Mouse (Mus musculus) bone marrow, adult 2 months (tissue): ENCODE data around the gene Mvb12b.

Experiments used
- CTCF ChIP-seq: fragments of 200-500 bp; IDR thresholded peaks from 2 replicates; pipeline ENCODE4 v1.5.1; 2011; ENCODE audit warnings: low read length, control low read depth; ENCODE audit not compliant: control insufficient read depth, insufficient read depth
- POLR2A ChIP-seq: fragments of 200-500 bp; IDR thresholded peaks from 2 replicates; pipeline ENCODE4 v1.6.1; 2011; ENCODE audit warnings: low read depth, mild to moderate bottlenecking, control low read depth, low read length, borderline replicate concordance; ENCODE audit not compliant: control insufficient read depth

DNA sequence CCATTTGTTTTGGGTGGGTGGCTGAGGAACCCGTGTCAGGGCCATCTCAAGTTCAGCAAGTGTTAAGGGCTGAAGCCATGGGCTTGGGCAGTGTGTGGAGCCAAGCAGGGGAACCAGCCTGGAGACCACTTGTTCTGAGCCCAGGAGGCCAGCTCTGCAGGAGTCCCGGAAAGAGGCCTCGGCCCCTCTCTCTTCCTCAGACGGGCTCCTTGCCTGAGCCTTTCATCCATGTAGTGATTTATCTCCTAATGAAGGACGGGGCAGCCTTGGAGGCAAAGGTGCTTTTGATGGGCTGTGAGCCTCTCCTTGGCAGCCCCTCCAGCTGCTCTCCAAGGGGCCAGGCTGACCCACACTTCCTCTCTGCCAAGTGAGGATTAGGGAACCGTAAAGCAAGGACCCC lies 204.7 kb downstream of the Mvb12b start:
- TF ChIP-seq CTCF (no peak), POLR2A (no peak)
